Mouse (Mus musculus) c-Kit-negative CD71-positive TER-119-positive erythroid progenitor cells, embryonic 14.5 days (primary cell): ENCODE data around the gene Phc2.

Source experiments
- DNase-seq: peaks from one replicate; pipeline ENCODE4 v3.0.0-alpha.2; 2013; ENCODE audit warnings: low read depth, low spot score

Gene Phc2

GRCm38 (mm10) chr4:128716731-128717130 lies 62.2 kb downstream of the Phc2 start:
- no peak for DNase-seq

GRCm38 (mm10) chr4:128720110-128720509 lies 65.6 kb downstream of the Phc2 start:
- DNase-seq: no peak

DNA sequence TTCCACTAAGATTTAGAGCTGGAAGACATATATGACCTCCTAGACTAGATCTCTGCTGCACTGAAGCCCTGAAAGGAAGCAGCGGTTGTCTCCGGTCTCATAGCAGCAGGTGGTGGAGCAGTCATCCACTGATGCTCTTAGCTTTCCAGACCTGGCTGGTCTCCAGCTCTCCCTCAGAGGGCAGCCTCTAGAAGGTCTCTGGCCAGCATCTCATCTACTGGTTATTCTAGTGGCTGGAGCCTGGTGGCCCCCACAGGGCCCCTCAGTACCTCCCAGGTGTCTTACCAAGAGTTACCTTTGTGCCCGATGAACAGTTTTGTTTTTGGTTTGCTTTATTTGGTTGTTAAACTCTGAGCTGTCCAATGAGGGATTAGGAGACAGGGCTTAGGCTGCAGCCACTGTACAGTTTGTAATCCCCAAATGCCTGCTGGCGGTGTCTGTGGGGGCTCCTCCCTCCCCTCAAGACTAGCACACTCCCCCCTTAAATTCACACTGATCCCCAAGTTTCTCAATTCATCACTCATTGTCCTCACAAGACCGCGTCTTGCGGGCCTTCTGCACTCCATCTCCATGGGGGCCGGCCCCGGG lies 66.7 kb downstream of the Phc2 start:
- DNase-seq: no peak

DNA sequence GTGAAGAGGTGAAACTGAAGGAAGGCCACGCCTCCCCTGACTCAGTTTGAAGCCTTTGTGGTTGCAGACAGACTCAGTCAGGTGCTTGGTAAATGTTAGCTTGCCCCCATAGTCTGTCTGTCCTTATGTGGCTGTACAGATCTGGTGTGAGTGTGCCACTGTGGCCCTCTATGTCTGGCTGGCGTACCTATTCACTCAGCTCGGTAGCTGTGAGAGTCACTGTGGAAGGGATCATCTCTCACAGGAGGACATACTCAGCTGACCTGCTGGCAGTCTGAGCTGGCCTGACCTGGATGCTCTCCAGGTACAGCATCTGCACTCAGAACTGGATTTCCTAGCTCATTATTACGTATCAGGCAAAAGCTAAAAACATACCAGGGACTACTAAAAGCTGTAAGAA lies 67.3 kb downstream of the Phc2 start:
- DNase-seq: no peak

GRCm38 (mm10) chr4:128722932-128723331 lies 68.4 kb downstream of the Phc2 start:
- DNase-seq: no peak

DNA sequence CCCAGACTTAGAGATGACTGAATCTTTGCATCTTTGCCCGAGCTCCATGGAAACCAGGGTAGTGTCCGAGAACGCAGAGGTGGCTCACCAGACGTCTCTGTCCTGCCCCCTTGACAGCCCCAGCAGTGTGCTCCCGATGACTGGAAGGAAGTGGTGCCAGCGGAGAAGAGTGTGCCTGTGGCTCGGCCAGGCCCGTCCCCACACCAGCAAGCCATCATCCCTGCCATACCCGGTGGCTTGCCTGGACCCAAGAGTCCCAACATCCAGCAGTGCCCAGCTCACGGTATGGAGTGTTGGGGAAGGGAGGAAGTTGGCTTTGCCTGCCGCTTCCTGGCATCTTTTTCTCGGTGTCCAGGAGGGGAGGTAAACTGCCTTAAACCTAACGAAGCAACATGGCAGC lies 68.9 kb downstream of the Phc2 start:
- no peak for DNase-seq

GRCm38 (mm10) chr4:128724059-128724458 lies 69.6 kb downstream of the Phc2 start:
- DNase-seq: no peak

- peak; percentile 67 for DNase-seq
Measured at GRCm38 (mm10) chr4:128727019-128727720, 72.7 kb downstream of the Phc2 start.

DNA sequence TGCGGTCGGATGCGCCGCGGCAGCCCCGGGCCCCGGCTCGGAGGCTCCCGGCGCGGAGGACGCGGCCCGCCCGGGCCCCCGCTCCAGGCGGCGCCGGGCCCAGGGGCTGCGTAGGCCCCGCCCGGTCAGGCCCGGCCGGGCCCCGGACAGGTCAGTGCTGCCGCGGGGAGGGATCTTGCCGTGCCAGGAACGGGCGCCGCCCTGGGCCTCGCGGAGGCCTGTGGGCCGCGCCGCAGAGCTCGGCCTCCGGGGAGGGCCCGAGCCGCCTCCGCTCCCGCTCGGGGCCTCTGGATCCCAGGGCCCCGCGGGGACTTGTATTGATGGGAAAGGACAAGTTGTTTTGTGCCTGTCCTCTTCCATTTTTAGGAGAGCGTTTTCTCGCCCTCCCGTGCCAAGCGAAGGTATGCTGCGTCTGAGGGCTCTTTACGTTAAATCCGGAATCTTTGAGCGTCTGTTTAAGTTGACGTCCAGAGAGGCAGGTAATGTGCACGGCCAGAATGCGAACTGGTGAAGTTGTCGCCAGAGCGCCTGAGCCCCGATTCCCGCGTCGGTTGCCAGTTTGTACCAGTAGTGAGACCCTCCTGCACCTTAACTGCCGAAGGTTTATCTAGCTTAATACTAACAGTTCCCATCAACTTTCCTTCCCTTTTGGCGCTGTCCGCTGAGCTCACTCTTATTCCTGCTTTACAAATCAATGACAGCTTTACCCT lies 73.4 kb downstream of the Phc2 start:
- DNase-seq: peak; percentile 53

- DNase-seq: no peak
Measured at GRCm38 (mm10) chr4:128728431-128728851, 73.9 kb downstream of the Phc2 start.

DNA sequence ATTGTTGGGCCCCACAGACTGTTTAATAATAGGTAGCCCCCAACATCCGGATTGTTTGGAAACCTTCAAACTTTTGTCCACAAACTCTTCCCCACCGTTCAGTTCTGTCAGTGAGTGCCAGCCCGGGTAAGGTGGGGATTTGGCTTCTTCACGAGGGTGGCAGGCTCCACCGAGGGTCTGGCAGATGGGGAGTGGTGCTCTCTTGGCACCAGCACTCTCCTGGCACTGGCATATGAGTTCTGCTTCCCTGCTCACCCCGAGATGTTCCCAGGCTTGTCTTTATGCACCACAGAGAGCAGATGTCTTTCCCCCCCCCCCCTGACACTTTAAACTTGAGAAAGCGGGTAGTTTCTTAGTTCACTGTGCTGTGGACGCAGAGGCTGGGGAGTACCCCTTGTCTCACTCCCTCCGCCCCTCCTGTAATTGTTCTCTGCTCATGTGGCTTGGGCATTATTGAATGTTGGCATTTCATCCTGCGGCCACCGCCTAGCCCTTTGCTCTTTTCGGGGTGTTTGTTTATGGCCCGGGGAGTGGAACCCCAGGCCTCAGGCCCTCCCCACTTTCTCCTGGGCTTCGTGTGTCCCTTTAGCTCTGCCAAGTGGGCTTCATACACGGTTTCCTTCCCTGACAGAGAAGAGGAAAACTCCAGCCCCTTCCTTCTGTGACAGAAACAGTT lies 74.7 kb downstream of the Phc2 start:
- no peak for DNase-seq

DNA sequence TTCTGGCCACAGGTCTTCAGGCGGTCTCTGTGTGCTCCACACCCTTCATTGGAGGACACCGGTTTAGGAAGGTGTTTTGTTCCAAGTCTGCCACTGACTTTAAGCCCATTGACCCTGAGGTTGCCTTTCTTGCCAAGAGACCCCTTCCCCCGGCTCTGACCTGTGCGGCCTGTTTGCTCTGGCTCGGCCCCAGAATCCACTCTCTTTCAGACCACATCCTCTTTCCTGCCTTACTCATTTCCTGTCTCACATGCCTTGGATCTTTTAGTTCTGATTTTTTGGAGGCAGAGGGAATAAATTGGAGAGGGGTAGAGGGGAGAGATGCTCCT lies 75.2 kb downstream of the Phc2 start:
- no peak for DNase-seq

DNA sequence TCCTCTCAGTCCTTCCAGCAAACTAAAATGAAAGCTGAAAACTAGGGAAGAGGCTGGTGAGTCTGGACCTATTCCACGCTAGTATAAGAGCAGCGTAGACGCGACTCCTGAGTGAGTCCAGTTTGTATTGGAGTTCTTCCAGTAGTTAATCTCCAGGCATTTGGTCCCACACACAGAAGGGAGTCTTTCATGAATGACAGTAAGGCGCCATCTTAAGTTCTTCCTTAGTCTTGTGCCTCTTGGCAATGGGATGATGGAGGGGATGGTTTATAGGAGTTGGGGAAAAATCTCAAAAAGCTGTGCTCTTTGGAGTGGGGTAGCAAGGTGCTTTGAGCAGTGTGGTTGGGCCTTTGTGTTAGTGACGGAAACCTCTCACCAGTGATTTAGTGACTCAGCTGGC lies 75.8 kb downstream of the Phc2 start:
- no peak for DNase-seq

DNA sequence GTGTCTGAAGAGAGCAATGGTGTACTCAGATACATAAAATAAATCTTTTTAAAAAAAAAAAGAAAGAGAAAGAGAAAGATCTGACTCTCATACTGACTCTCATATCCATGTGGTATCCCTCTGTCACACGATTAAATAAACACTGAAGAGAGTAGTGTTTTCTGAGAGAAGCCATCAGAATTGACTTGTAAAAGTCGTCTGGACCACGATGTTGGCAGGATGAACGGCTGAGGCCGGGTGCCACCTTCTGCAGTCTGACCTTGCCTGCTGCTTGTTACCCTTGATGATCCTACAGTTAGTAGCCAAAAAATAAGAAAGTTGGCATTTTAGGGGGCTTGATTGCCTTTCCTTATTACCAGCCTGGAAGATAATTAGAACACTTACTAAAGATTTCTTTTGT lies 78.3 kb downstream of the Phc2 start:
- DNase-seq: no peak

GRCm38 (mm10) chr4:128733496-128733895 lies 79.0 kb downstream of the Phc2 start:
- DNase-seq: no peak

GRCm38 (mm10) chr4:128734217-128734616 lies 79.7 kb downstream of the Phc2 start:
- DNase-seq: no peak

DNA sequence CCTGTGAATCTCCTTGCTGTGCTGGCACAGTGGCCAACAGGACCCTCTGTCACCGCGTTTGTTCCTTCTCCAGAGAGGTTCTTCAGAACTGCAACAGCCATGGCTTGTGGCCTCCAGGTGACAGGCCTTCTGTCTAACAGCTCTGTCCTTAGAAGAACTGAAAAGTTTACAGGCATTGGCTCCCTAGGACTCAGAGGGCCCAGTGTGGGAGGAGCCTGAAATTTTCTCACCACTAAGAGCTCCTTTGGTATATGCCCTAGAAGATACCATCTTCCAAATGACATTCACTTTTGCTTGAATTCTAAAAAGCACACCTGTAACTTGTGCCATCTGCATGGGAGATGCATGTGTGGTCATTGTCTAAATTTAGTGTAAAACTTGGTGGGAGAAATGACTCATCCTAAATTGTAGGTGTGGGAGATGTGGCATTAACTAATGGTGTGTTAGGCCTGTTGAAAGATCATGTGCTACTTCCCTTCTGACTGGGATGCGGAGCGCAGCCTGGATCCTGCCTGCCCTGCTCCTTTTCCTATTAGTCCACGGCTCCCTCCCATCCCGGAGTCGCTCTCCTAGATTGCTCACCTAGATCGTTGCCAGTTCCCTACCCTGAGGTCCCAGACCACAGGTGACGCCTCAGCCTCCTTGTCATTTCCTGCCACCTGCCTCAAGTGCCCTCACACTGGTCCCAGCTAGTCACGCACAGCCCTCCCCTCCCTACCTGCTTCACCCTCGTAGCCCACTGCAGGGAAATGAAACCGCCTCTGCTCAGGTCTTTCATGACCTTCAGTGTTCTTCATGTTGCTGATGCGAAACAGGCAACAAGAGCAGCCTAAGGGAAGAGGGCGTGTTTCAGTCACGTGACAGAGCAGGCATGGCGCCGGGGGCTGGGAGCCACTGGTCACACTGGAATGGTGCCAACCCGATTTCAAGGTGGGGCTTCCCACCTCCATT lies 80.5 kb downstream of the Phc2 start:
- DNase-seq: no peak

GRCm38 (mm10) chr4:128737137-128737589 lies 82.7 kb downstream of the Phc2 start:
- DNase-seq: no peak

DNA sequence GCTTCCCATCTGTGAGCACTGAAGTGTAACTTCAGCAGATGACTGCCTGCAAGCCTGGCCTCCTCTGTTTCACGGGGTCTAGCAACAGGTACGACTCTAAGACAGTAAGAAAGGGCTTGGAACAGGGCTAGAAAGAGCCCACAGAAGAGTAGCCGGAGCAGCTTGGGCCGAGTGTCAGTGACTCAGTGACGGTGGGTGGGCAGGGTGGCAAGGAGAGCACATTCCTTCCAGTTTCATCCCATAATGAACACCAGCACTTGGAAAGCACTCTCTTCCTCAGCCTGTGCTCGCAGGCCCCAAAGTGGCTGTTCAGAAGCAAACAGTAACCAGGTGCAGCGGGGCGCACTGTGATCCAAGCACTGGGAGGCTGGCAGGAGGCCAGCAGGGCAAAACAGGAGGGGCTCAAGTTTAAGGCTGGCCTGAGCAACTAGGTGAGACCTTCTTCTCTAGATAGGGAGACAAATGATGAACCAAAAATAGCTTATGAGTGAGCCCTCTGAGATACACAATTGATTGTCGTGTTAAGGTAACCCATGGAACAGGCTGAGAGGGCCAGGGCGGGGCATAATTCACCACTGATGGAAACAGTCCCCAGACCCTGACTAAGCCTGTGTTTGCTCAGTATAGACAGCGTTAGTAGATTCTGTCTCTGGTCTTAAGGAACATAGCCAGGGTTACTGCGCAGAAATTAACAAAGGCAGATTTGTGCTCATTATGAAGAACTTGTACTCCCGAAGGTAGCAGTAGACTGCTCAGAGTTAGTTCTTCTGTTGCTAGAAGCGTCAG lies 83.5 kb downstream of the Phc2 start:
- no peak for DNase-seq

GRCm38 (mm10) chr4:128740878-128741277 lies 86.4 kb downstream of the Phc2 start:
- no peak for DNase-seq

GRCm38 (mm10) chr4:128741906-128742305 lies 87.4 kb downstream of the Phc2 start:
- no peak for DNase-seq
